ENCODE assay signal across 7 mouse cellular contexts in genomic region chr19:5073028-5073427, GRCm38 (mm10). TPM values are rescaled to one million over a fixed set of nuclear protein-coding genes. Genes with fewer than 3 reads are reported as not detected.
DNase-seq lines count a peak whose midpoint lies in the region; ATAC-seq and TF ChIP-seq lines count a peak whose summit lies in the region.

No protein-coding gene starts in this region.

- H3K27me3 ChIP-seq in forebrain, postnatal 0 days (ENCODE audit: insufficient read depth, low read length) = no peaks in the 10 kb centered on the region
- peaks cover 53% of the 10 kb centered on the region for H3K27me3 ChIP-seq in kidney, embryonic 15.5 days
- peaks cover 2% of the 10 kb centered on the region; the same call in 1 of the 2 replicates for H3K27me3 ChIP-seq in splenic B cell, adult 2 months (ENCODE audit: control insufficient read depth, insufficient read depth, low read length, poor library complexity, severe bottlenecking)

- H3K27ac ChIP-seq in brown adipose tissue, adult 24 weeks (replicated peaks; ENCODE audit: low read depth, low read length) = no peak overlapping the region
- no peak overlapping the region for H3K27ac ChIP-seq in forebrain, postnatal 0 days (ENCODE audit: low read depth, low read length)
- H3K27ac ChIP-seq in kidney, embryonic 15.5 days = peak overlapping the region; percentile 85

- peaks cover 2% of the 10 kb centered on the region; the same call in 1 of the 2 replicates for H3K4me1 ChIP-seq in brown adipose tissue, adult 24 weeks (ENCODE audit: control insufficient read depth, insufficient read depth, insufficient read length, low read length)
- H3K4me1 ChIP-seq in forebrain, postnatal 0 days (ENCODE audit: insufficient read depth) = peaks cover 13% of the 10 kb centered on the region
- peaks cover 49% of the 10 kb centered on the region for H3K4me1 ChIP-seq in kidney, embryonic 15.5 days

- 1% methylated on average over 15 of the region's 15 CpGs for WGBS in forebrain, postnatal 0 days
- WGBS in kidney, embryonic 15.5 days = 1% methylated on average over 15 of the region's 15 CpGs

- peak; percentile 63 for DNase-seq in urinary bladder, postnatal 25 days (ENCODE audit: low spot score)
- no peak for DNase-seq in urinary bladder, postnatal 4 days (ENCODE audit: low spot score in 2 of 2)
- peak; percentile 48 for DNase-seq in forebrain, postnatal 0 days
- peak; percentile 77 for DNase-seq in lung, postnatal 14 days
- DNase-seq in splenic B cell, adult 2 months (ENCODE audit: low read depth, low spot score) = peak; percentile 76

- no peaks in the 10 kb centered on the region for H3K9me3 ChIP-seq in forebrain, postnatal 0 days (ENCODE audit: low read length)
- no peaks in the 10 kb centered on the region for H3K9me3 ChIP-seq in kidney, embryonic 15.5 days (replicated peaks)

- H3K4me3 ChIP-seq in brown adipose tissue, adult 24 weeks (ENCODE audit: insufficient read depth, low read depth, low read length) = peak overlapping the region; percentile 57
- no peak overlapping the region for H3K4me3 ChIP-seq in forebrain, postnatal 0 days (ENCODE audit: low read depth, low read length)
- peak overlapping the region; percentile 55 for H3K4me3 ChIP-seq in kidney, embryonic 15.5 days (replicated peaks)

- H3K4me2 ChIP-seq in forebrain, postnatal 0 days (ENCODE audit: low read depth) = peak overlapping the region; percentile 83
- peak overlapping the region; percentile 84 for H3K4me2 ChIP-seq in kidney, embryonic 15.5 days

- no peak for ATAC-seq in forebrain, postnatal 0 days
- no peak; the same call in 1 of the 2 replicates for ATAC-seq in kidney, embryonic 15.5 days (replicated peaks; ENCODE audit: low FRiP score)

- H3K9ac ChIP-seq in forebrain, postnatal 0 days = no peak overlapping the region
- no peak overlapping the region for H3K9ac ChIP-seq in kidney, embryonic 15.5 days

- H3K36me3 ChIP-seq in forebrain, postnatal 0 days (ENCODE audit: insufficient read depth) = no peaks in the 10 kb centered on the region
- H3K36me3 ChIP-seq in kidney, embryonic 15.5 days = no peaks in the 10 kb centered on the region
- no peaks in the 10 kb centered on the region for H3K36me3 ChIP-seq in splenic B cell, adult 2 months (ENCODE audit: control insufficient read depth, insufficient read depth, low read length, poor library complexity, severe bottlenecking)

- TF ChIP-seq CTCF in forebrain, postnatal 0 days (IDR thresholded peaks at IDR 0.05; ENCODE audit: low read depth) = peak; percentile 63

RNA-seq across cellular contexts. Expression of gene Cd248, which starts 5.2 kb away (rescaled TPM):
- polyA plus RNA-seq in brown adipose tissue, adult 24 weeks (2012; ENCODE audit: insufficient read depth, insufficient read length, missing spikeins) = 10.7 and 24.4 TPM in 2 replicates
- 11.8 and 20.8 TPM in 2 replicates for total RNA-seq in forebrain, postnatal 0 days (2014; rRNA removed)
- polyA plus RNA-seq in forebrain, postnatal 0 days (2015; fragmentation: Nextera tagmentation; extraction: Ambion mirVana) = 16.3 and 18.1 TPM in 2 replicates
- 50.3 and 74.1 TPM in 2 replicates for polyA plus RNA-seq in kidney, embryonic 15.5 days (2015; fragmentation: Nextera tagmentation; extraction: Ambion mirVana)

RNA-seq across cellular contexts. Expression of gene Tmem151a, which starts 12.3 kb away (rescaled TPM):
- polyA plus RNA-seq in brown adipose tissue, adult 24 weeks (2012; ENCODE audit: insufficient read depth, insufficient read length, missing spikeins) = not detected in 2 replicates
- 22.6 and 37.0 TPM in 2 replicates for total RNA-seq in forebrain, postnatal 0 days (2014; rRNA removed)
- 40.6 and 46.2 TPM in 2 replicates for polyA plus RNA-seq in forebrain, postnatal 0 days (2015; fragmentation: Nextera tagmentation; extraction: Ambion mirVana)
- polyA plus RNA-seq in kidney, embryonic 15.5 days (2015; fragmentation: Nextera tagmentation; extraction: Ambion mirVana) = 1.3 and 1.8 TPM in 2 replicates

RNA-seq across cellular contexts. Expression of gene Yif1a, which starts 15.3 kb away (rescaled TPM):
- polyA plus RNA-seq in brown adipose tissue, adult 24 weeks (2012; ENCODE audit: insufficient read depth, insufficient read length, missing spikeins) = 82.3 and 91.5 TPM in 2 replicates
- 44.6 and 54.9 TPM in 2 replicates for total RNA-seq in forebrain, postnatal 0 days (2014; rRNA removed)
- 50.5 and 59.9 TPM in 2 replicates for polyA plus RNA-seq in forebrain, postnatal 0 days (2015; fragmentation: Nextera tagmentation; extraction: Ambion mirVana)
- 99.8 and 101 TPM in 2 replicates for polyA plus RNA-seq in kidney, embryonic 15.5 days (2015; fragmentation: Nextera tagmentation; extraction: Ambion mirVana)

RNA-seq across cellular contexts. Expression of gene Rin1, which starts 22.7 kb away (rescaled TPM):
- not detected in 2 replicates for polyA plus RNA-seq in brown adipose tissue, adult 24 weeks (2012; ENCODE audit: insufficient read depth, insufficient read length, missing spikeins)
- total RNA-seq in forebrain, postnatal 0 days (2014; rRNA removed) = 3.0 and 9.8 TPM in 2 replicates
- 1.7 and 2.4 TPM in 2 replicates for polyA plus RNA-seq in forebrain, postnatal 0 days (2015; fragmentation: Nextera tagmentation; extraction: Ambion mirVana)
- 3.0 and 4.2 TPM in 2 replicates for polyA plus RNA-seq in kidney, embryonic 15.5 days (2015; fragmentation: Nextera tagmentation; extraction: Ambion mirVana)

RNA-seq across cellular contexts. Expression of gene Cnih2, which starts 25.3 kb away (rescaled TPM):
- polyA plus RNA-seq in brown adipose tissue, adult 24 weeks (2012; ENCODE audit: insufficient read depth, insufficient read length, missing spikeins) = not detected in 2 replicates
- 567 and 663 TPM in 2 replicates for total RNA-seq in forebrain, postnatal 0 days (2014; rRNA removed)
- polyA plus RNA-seq in forebrain, postnatal 0 days (2015; fragmentation: Nextera tagmentation; extraction: Ambion mirVana) = 563 and 604 TPM in 2 replicates
- 13.3 and 15.1 TPM in 2 replicates for polyA plus RNA-seq in kidney, embryonic 15.5 days (2015; fragmentation: Nextera tagmentation; extraction: Ambion mirVana)

Comparison
In these comparisons a context has a peak if more than half of its experiments do, and no peak if none do; other contexts are left out.
1. DNase-seq: peak in urinary bladder, postnatal 25 days (single experiment), forebrain, postnatal 0 days (single experiment), lung, postnatal 14 days (single experiment) and splenic B cell, adult 2 months (single experiment); none in urinary bladder, postnatal 4 days (0 of 2).
2. RNA of gene Tmem151a, which starts 12.3 kb away (polyA plus RNA-seq): 40.6 to 46.2 TPM in forebrain, postnatal 0 days; 1.3 to 1.8 TPM in kidney, embryonic 15.5 days and not detected in brown adipose tissue, adult 24 weeks; every median in the first group is over 10 times any median in the second.